Mouse (Mus musculus) urinary bladder, postnatal 10 days (tissue): ENCODE measurements around the gene Cfap77.

Source experiments
- DNase-seq: peaks from one replicate; pipeline ENCODE4 v3.0.0; 2022; ENCODE audit warnings: low spot score

Cfap77 gene

GRCm38 (mm10) chr2:28904786-28905185 lies 150.1 kb downstream of the Cfap77 start:
- no peak for DNase-seq

GRCm38 (mm10) chr2:28903871-28904270 lies 151.0 kb downstream of the Cfap77 start:
- DNase-seq, result no peak

GRCm38 (mm10) chr2:28902291-28902690 lies 152.6 kb downstream of the Cfap77 start:
- DNase-seq, result no peak

- DNase-seq, result no peak
Observed at GRCm38 (mm10) chr2:28897340-28897899, 157.4 kb downstream of the Cfap77 start.

GRCm38 (mm10) chr2:28895876-28896275 lies 159.0 kb downstream of the Cfap77 start:
- DNase-seq, result no peak

- DNase-seq, result no peak
Observed at GRCm38 (mm10) chr2:28893526-28893925, 161.3 kb downstream of the Cfap77 start.

- DNase-seq, result no peak
Observed at GRCm38 (mm10) chr2:28892796-28893195, 162.1 kb downstream of the Cfap77 start.

- DNase-seq, result no peak
Observed at GRCm38 (mm10) chr2:28884914-28885313, 170.0 kb downstream of the Cfap77 start.

GRCm38 (mm10) chr2:28882826-28883485 lies 171.9 kb downstream of the Cfap77 start:
- DNase-seq, result no peak

- DNase-seq, result no peak
Observed at GRCm38 (mm10) chr2:28882047-28882446, 172.8 kb downstream of the Cfap77 start.

GRCm38 (mm10) chr2:28881275-28881674 lies 173.6 kb downstream of the Cfap77 start:
- DNase-seq, result no peak
